ENCODE assay signal across 1 mouse cellular context in the genomic region with DNA sequence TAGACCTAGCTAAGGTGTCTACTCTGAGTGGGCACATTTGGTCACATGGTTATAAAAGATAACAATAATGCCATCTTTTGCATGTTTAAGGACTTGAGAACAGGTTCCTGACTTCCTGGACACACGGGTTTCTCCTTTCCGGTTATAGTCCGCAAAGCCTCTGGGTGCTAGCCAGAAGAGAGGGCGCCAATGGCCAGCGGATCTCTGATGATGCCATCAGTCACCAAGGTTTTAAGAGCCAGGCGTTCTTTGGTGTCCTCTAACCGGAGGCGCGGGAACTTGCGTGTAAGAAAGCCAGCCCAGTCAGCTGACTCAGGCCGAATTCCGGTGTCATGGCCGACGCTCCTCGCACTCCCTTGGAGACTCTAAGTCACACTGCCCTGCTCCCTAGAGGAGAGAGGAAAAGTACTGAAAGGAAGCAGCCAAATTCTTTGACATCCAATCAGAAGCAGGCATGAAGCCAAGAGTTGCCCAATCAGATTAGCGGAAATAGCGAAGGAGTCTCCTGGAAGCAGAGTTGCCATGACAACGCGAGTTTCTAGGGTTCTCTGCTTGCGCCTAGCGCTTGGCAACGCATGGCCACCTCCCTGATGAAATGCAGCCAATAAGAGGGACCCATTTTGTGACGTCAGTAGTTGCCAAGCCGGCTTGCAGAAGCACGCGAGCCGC.
A peak's percentile ranks its signal among the peaks of the same experiment; 100 is the strongest.
TF ChIP-seq lines count a peak whose summit lies in the region.

No protein-coding gene starts in this region.

TF ChIP-seq in CH12.LX, 34 proteins besides CTCF, POLR2A, EP300 and RAD21:
- peak; percentile 70 for TF ChIP-seq MAX (IDR thresholded peaks at IDR 0.05; ENCODE audit: low read length)
- no peak for TF ChIP-seq JUN (IDR thresholded peaks at IDR 0.05; ENCODE audit: insufficient read depth, low read depth, low read length)
- peak; percentile 98 for TF ChIP-seq CHD2 (IDR thresholded peaks at IDR 0.05; ENCODE audit: low read length)
- TF ChIP-seq E2F4 (IDR thresholded peaks at IDR 0.05; ENCODE audit: insufficient replicate concordance, low read depth, low read length), result peak; percentile 80; the same call in 1 of the 2 replicates
- peak; percentile 98 for TF ChIP-seq MXI1 (IDR thresholded peaks at IDR 0.05; ENCODE audit: low read depth, low read length)
- peak; percentile 63; the same call in 1 of the 2 replicates for TF ChIP-seq USF2 (conservative IDR thresholded peaks at IDR 0.05; ENCODE audit: low read depth, low read length)
- no peak; the same call in 1 of the 2 replicates for TF ChIP-seq NELFE (IDR thresholded peaks at IDR 0.05; ENCODE audit: low read depth, low read length)
- TF ChIP-seq IRF4 (IDR thresholded peaks at IDR 0.05; ENCODE audit: low read depth, low read length), result 0 out of 2 replicates have a peak, but pooled peaks have one; percentile 23
- TF ChIP-seq BHLHE40 (IDR thresholded peaks at IDR 0.05; ENCODE audit: low read depth, low read length), result 0 out of 2 replicates have a peak, but pooled peaks have one; percentile 29
- TF ChIP-seq ZNF384 (IDR thresholded peaks at IDR 0.05; ENCODE audit: low read depth, low read length), result no peak
- 0 out of 2 replicates have a peak, but pooled peaks have one; percentile 25 for TF ChIP-seq TBP (conservative IDR thresholded peaks at IDR 0.05; ENCODE audit: low read depth, low read length)
- TF ChIP-seq TCF12 (IDR thresholded peaks at IDR 0.05; ENCODE audit: low read depth, low read length), result 0 out of 2 replicates have a peak, but pooled peaks have one; percentile 39
- peak; percentile 77; the same call in 1 of the 2 replicates for TF ChIP-seq SIN3A (IDR thresholded peaks at IDR 0.05; ENCODE audit: low read length)
- 0 out of 2 replicates have a peak, but pooled peaks have one; percentile 35 for TF ChIP-seq MYC (IDR thresholded peaks at IDR 0.05; ENCODE audit: low read depth, low read length)
- peak; percentile 82 for TF ChIP-seq USF1 (IDR thresholded peaks at IDR 0.05; ENCODE audit: low read depth, low read length)
- peak; percentile 57; the same call in 1 of the 2 replicates for TF ChIP-seq ELF1 (IDR thresholded peaks at IDR 0.05; ENCODE audit: low read depth, low read length)
